Mouse (Mus musculus): Measurements from ENCODE around the gene Slc5a10. TPM values are rescaled to one million over a fixed set of nuclear protein-coding genes. Genes with fewer than 3 reads are reported as not detected.
"Not testable (repeated sequence)": the region's sequence is repeated elsewhere in the genome, so short reads cannot be mapped to it uniquely, and the experiment has no call there.

Slc5a10 gene
- polyA plus RNA-seq, 1 experiment from 2014 or later, result not detected

DNA sequence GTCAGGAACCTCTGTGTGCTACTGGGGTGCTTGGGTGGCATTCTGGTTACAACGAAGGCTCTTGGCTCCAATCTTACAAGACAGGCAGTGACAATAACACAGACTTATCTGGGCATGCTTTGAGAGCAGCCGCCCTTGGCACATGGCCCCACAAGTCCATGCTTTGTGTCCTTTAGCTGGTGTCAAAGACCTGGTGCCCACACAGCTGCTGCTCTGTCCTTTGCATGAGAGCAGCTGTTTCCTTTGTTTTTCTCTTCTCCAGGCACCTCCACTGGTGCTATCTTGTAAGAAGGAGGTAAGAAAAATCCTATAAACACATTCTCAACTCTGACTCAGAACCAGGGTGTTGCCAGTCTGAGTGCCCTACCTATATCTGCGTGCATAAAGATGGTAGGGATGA is 82.8 kb downstream of the Slc5a10 start:
- no peaks in the 10 kb centered on the region for H3K4me1 ChIP-seq (replicated peaks; ENCODE audit: control insufficient read depth, insufficient read depth, low read length)
- no peaks in the 10 kb centered on the region for H3K27me3 ChIP-seq (replicated peaks; ENCODE audit: control insufficient read depth, insufficient read depth, low read length)
- no peak overlapping the region for H3K4me2 ChIP-seq (ENCODE audit: low read length)
- no peak for DNase-seq (ENCODE audit: low spot score)
- no peak overlapping the region for H3K9ac ChIP-seq (ENCODE audit: low read length)
- no peak overlapping the region for H3K27ac ChIP-seq (ENCODE audit: low read depth)
- no peaks in the 10 kb centered on the region for H3K9me3 ChIP-seq (ENCODE audit: control insufficient read depth, low read length)
- H3K36me3 ChIP-seq (ENCODE audit: control insufficient read depth, insufficient read depth, low read length), result no peaks in the 10 kb centered on the region
- no peak overlapping the region for H3K4me3 ChIP-seq (ENCODE audit: low read depth, low read length)
- WGBS, result 93% methylated on average over 3 of the region's 3 CpGs
- no peak for ATAC-seq (replicated peaks; ENCODE audit: low FRiP score, low TSS enrichment, low read depth)

DNA sequence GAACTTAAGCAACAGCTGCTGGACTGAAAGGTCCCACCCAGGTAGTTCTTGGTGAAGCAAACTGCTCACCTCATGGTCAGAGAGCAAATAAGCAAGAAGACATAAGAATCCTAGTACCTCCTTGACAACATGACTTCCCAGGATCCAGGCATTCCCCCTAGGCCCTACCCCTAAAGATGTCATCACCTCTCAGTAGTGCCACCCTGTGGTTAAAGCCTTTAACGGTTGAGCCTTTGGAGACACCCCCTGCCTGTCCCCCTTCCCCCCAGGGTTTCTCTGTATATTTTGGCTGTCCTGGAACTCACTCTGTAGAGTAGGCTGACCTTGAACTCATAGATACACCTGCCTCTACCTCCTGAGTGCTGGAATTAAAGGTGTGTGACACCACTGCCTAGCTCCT is 83.2 kb downstream of the Slc5a10 start:
- no peaks in the 10 kb centered on the region for H3K27me3 ChIP-seq (replicated peaks; ENCODE audit: control insufficient read depth, insufficient read depth, low read length)
- WGBS, result 73% methylated on average over 1 of the region's 1 CpGs
- H3K36me3 ChIP-seq (ENCODE audit: control insufficient read depth, insufficient read depth, low read length), result no peaks in the 10 kb centered on the region
- no peaks in the 10 kb centered on the region for H3K9me3 ChIP-seq (ENCODE audit: control insufficient read depth, low read length)
- H3K27ac ChIP-seq (ENCODE audit: low read depth), result no peak overlapping the region
- H3K4me2 ChIP-seq (ENCODE audit: low read length), result no peak overlapping the region
- H3K4me3 ChIP-seq (ENCODE audit: low read depth, low read length), result no peak overlapping the region
- ATAC-seq (replicated peaks; ENCODE audit: low FRiP score, low TSS enrichment, low read depth), result no peak
- DNase-seq (ENCODE audit: low spot score), result no peak
- no peak overlapping the region for H3K9ac ChIP-seq (ENCODE audit: low read length)
- no peaks in the 10 kb centered on the region for H3K4me1 ChIP-seq (replicated peaks; ENCODE audit: control insufficient read depth, insufficient read depth, low read length)

DNA sequence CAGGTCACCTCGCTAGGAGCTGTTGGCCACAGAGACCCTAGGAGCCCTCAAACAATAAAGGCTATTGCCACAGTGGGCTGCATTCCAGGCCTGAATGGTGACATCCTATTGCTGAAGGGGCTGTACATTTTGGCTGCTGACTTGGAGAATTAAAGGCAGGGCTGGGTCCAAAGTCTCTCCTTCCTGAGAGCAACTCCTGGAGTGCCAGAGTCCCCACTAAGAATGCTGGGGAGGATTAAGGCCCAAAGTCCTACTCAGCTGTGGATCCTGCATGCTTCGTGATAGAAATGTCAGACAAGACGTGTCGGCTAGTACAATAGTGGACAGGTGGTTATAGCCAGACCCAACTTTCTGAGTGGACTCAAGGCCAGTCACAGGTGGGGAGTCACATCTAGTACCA is 84.3 kb downstream of the Slc5a10 start:
- not testable (repeated sequence) for H3K27ac ChIP-seq (ENCODE audit: low read depth); H3K4me3 ChIP-seq (ENCODE audit: low read depth, low read length); H3K4me2 ChIP-seq (ENCODE audit: low read length); H3K4me1 ChIP-seq (replicated peaks; ENCODE audit: control insufficient read depth, insufficient read depth, low read length); DNase-seq (ENCODE audit: low spot score); ATAC-seq (replicated peaks; ENCODE audit: low FRiP score, low TSS enrichment, low read depth); H3K36me3 ChIP-seq (ENCODE audit: control insufficient read depth, insufficient read depth, low read length); H3K9me3 ChIP-seq (ENCODE audit: control insufficient read depth, low read length); H3K27me3 ChIP-seq (replicated peaks; ENCODE audit: control insufficient read depth, insufficient read depth, low read length); H3K9ac ChIP-seq (ENCODE audit: low read length)
- WGBS, result 88% methylated on average over 3 of the region's 4 CpGs

DNA sequence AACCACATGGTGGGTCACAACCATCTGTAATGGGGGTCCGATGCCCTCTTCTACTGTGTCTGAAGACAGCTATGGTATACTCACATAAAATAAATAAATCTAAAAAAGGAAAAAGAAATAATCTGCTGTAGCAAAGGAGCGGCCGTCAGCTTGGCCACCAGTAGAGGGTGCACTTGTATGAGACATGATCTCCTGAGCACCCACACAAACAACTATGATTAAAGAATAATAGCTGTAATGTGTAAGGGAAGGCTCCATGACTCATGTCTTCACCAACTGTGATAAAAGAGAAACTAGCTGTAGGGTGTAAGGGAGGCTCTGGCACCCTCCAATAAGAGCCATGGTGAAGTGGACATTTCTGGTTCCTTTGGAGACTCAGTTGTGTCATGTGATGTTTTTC is 91.0 kb downstream of the Slc5a10 start:
- no peak overlapping the region for H3K27ac ChIP-seq (ENCODE audit: low read depth)
- no peak overlapping the region for H3K4me2 ChIP-seq (ENCODE audit: low read length)
- WGBS, result 60% methylated on average over 3 of the region's 3 CpGs
- no peak overlapping the region for H3K9ac ChIP-seq (ENCODE audit: low read length)
- no peak overlapping the region for H3K4me3 ChIP-seq (ENCODE audit: low read depth, low read length)
- ATAC-seq (replicated peaks; ENCODE audit: low FRiP score, low TSS enrichment, low read depth) (no peak), DNase-seq (ENCODE audit: low spot score) (no peak)
- H3K36me3 ChIP-seq (ENCODE audit: control insufficient read depth, insufficient read depth, low read length), result no peaks in the 10 kb centered on the region
- no peaks in the 10 kb centered on the region for H3K9me3 ChIP-seq (ENCODE audit: control insufficient read depth, low read length)
- H3K27me3 ChIP-seq (replicated peaks; ENCODE audit: control insufficient read depth, insufficient read depth, low read length), result no peaks in the 10 kb centered on the region
- no peaks in the 10 kb centered on the region for H3K4me1 ChIP-seq (replicated peaks; ENCODE audit: control insufficient read depth, insufficient read depth, low read length)

DNA sequence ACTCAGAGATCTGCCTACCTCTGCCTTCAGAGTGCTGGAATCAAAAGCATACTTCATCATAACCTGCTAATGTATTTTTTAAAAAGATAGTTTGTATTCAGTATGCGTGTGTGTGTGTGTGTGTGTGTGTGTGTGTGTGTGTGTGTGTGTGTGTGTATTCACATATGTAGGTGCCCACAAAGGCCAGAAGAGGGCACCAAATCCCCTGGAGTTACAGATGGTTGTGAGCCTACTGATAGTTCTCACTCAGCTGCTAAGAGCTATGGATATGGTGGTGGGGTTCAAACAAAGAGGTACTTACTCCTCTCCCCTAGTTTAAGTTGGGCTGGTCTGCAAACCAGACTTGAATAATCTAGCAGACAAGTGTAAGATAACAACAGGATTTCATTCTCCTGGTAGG is 94.1 kb downstream of the Slc5a10 start:
- H3K9me3 ChIP-seq (ENCODE audit: control insufficient read depth, low read length), result no peaks in the 10 kb centered on the region

DNA sequence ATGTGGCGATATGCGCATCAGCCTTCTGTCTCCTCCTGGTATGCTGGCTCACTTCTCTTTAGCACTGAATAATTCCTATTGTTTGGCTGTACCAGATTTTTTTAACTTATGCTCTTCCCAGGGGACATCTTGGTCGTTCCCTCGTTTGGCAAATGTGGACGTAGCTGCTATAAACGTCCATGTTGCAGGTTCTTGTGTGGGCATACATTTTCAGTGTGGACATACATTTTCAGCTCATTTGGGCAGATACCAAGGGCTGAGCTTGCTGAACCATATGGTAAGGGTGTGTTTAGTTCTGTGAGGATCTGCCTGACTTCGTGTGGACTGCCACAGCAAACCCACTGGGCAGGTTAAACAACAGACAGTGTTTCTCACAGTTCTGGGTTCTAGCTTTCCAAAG is 95.5 kb downstream of the Slc5a10 start:
- no peaks in the 10 kb centered on the region; the same call in 1 of the 2 replicates for H3K4me1 ChIP-seq (replicated peaks; ENCODE audit: control insufficient read depth, insufficient read depth, low read length)
- H3K9me3 ChIP-seq (ENCODE audit: control insufficient read depth, low read length), result no peaks in the 10 kb centered on the region
- DNase-seq (ENCODE audit: low spot score) (no peak), ATAC-seq (replicated peaks; ENCODE audit: low FRiP score, low TSS enrichment, low read depth) (no peak)
- no peaks in the 10 kb centered on the region for H3K27me3 ChIP-seq (replicated peaks; ENCODE audit: control insufficient read depth, insufficient read depth, low read length)
- no peak overlapping the region for H3K9ac ChIP-seq (ENCODE audit: low read length)
- H3K36me3 ChIP-seq (ENCODE audit: control insufficient read depth, insufficient read depth, low read length), result no peaks in the 10 kb centered on the region
- no peak overlapping the region for H3K4me3 ChIP-seq (ENCODE audit: low read depth, low read length)
- WGBS, result 83% methylated on average over 7 of the region's 7 CpGs
- no peak overlapping the region for H3K27ac ChIP-seq (ENCODE audit: low read depth)
- H3K4me2 ChIP-seq (ENCODE audit: low read length), result no peak overlapping the region

More for the DNA sequence above, 94.1 kb downstream of the Slc5a10 start:
- WGBS, result 88% methylated on average over 1 of the region's 1 CpGs
- DNase-seq (ENCODE audit: low spot score), result no peak
- no peaks in the 10 kb centered on the region for H3K4me1 ChIP-seq (replicated peaks; ENCODE audit: control insufficient read depth, insufficient read depth, low read length)
- no peak for ATAC-seq (replicated peaks; ENCODE audit: low FRiP score, low TSS enrichment, low read depth)
- no peak overlapping the region for H3K4me2 ChIP-seq (ENCODE audit: low read length)
- H3K36me3 ChIP-seq (ENCODE audit: control insufficient read depth, insufficient read depth, low read length), result no peaks in the 10 kb centered on the region
- no peak overlapping the region for H3K27ac ChIP-seq (ENCODE audit: low read depth)
- no peak overlapping the region for H3K9ac ChIP-seq (ENCODE audit: low read length)
- H3K27me3 ChIP-seq (replicated peaks; ENCODE audit: control insufficient read depth, insufficient read depth, low read length), result no peaks in the 10 kb centered on the region
- H3K4me3 ChIP-seq (ENCODE audit: low read depth, low read length), result no peak overlapping the region

Other genes starting within 250 kb of the Slc5a10 start
- gene Mfap4, start 235.4 kb downstream of the Slc5a10 start, polyA plus RNA-seq (2014; fragmentation: Nextera tagmentation; extraction: Ambion mirVana), result 239 and 268 TPM in 2 replicates
- gene Mapk7, start 226.4 kb downstream of the Slc5a10 start, polyA plus RNA-seq (2014; fragmentation: Nextera tagmentation; extraction: Ambion mirVana), result 41.9 and 47.3 TPM in 2 replicates
- gene B9d1, start 215.7 kb downstream of the Slc5a10 start, polyA plus RNA-seq (2014; fragmentation: Nextera tagmentation; extraction: Ambion mirVana), result 34.4 and 37.3 TPM in 2 replicates
- 23.5 and 26.5 TPM in 2 replicates for gene Epn2, start 141.1 kb downstream of the Slc5a10 start, polyA plus RNA-seq (2014; fragmentation: Nextera tagmentation; extraction: Ambion mirVana)
- gene Grap, start 67.6 kb downstream of the Slc5a10 start, polyA plus RNA-seq (2014; fragmentation: Nextera tagmentation; extraction: Ambion mirVana), result 6.5 and 6.6 TPM in 2 replicates
- gene Fam83g, start 36.7 kb downstream of the Slc5a10 start, polyA plus RNA-seq (2014; fragmentation: Nextera tagmentation; extraction: Ambion mirVana), result 3.7 and 4.6 TPM in 2 replicates
- gene Prpsap2, start 41.3 kb upstream of the Slc5a10 start, polyA plus RNA-seq (2014; fragmentation: Nextera tagmentation; extraction: Ambion mirVana), result 22.7 and 25.4 TPM in 2 replicates
- gene Ulk2, start 134.2 kb upstream of the Slc5a10 start, polyA plus RNA-seq (2014; fragmentation: Nextera tagmentation; extraction: Ambion mirVana), result 15.9 and 16.7 TPM in 2 replicates
- gene Akap10, start 209.4 kb upstream of the Slc5a10 start, polyA plus RNA-seq (2014; fragmentation: Nextera tagmentation; extraction: Ambion mirVana), result 17.8 and 18.2 TPM in 2 replicates
- gene Specc1, start 235.9 kb upstream of the Slc5a10 start, polyA plus RNA-seq (2014; fragmentation: Nextera tagmentation; extraction: Ambion mirVana), result 10.5 and 12.1 TPM in 2 replicates

All from intestine, embryonic 14.5 days (tissue).